Mouse (Mus musculus) CH12.LX (cell line): ENCODE data around the gene Crtc2.

Source experiments
- CTCF ChIP-seq, 2 experiments: IDR thresholded peaks in 1 of 2; conservative IDR thresholded peaks in 1 of 2; 2 replicates each; pipeline ENCODE4 v1.5.1; 2011 to 2012; ENCODE audit warnings: low read depth in 2 of 2, low read length in 2 of 2, improper control_type of control experiment in 1 of 2, inconsistent platforms in 1 of 2, mild to moderate bottlenecking in 1 of 2, moderate library complexity in 1 of 2
- KAT2A ChIP-seq: IDR thresholded peaks from 2 replicates; pipeline ENCODE4 v1.6.1; 2012; ENCODE audit warnings: low read length, improper control_type of control experiment, inconsistent platforms; ENCODE audit not compliant: insufficient replicate concordance
- MYC ChIP-seq: IDR thresholded peaks from 2 replicates; pipeline ENCODE4 v1.6.1; 2011; ENCODE audit warnings: low read depth, mild to moderate bottlenecking, improper control_type of control experiment, low read length
- POLR2A ChIP-seq: IDR thresholded peaks from 2 replicates; pipeline ENCODE4 v1.6.1; 2011; ENCODE audit warnings: low read depth, mild to moderate bottlenecking, improper control_type of control experiment, low read length
- POLR2AphosphoS2 ChIP-seq: IDR thresholded peaks from 2 replicates; pipeline ENCODE4 v1.6.1; 2011; ENCODE audit warnings: low read depth, low read length, improper control_type of control experiment
- RAD21 ChIP-seq: IDR thresholded peaks from 2 replicates; pipeline ENCODE4 v1.6.1; 2011; ENCODE audit warnings: low read depth, mild to moderate bottlenecking, low read length, improper control_type of control experiment, moderate library complexity
- ZC3H11A ChIP-seq: IDR thresholded peaks from 2 replicates; pipeline ENCODE4 v1.6.1; 2012; ENCODE audit warnings: low read depth, mild to moderate bottlenecking, inconsistent platforms, low read length, improper control_type of control experiment

GRCm38 (mm10) chr3:90275286-90275685 lies 21.3 kb downstream of the Crtc2 start:
- TF ChIP-seq CTCF (conservative IDR thresholded peaks at IDR 0.05 in 1 of 2, IDR thresholded peaks at IDR 0.05 in 1 of 2; ENCODE audit: low read depth in 2 of 2, low read length in 2 of 2) (no peak), RAD21 (no peak), MYC (no peak), POLR2A (no peak), POLR2AphosphoS2 (no peak), KAT2A (no peak), ZC3H11A (no peak)
